Mouse (Mus musculus): ENCODE measurements around the gene Alg14.

Gene Alg14

DNA sequence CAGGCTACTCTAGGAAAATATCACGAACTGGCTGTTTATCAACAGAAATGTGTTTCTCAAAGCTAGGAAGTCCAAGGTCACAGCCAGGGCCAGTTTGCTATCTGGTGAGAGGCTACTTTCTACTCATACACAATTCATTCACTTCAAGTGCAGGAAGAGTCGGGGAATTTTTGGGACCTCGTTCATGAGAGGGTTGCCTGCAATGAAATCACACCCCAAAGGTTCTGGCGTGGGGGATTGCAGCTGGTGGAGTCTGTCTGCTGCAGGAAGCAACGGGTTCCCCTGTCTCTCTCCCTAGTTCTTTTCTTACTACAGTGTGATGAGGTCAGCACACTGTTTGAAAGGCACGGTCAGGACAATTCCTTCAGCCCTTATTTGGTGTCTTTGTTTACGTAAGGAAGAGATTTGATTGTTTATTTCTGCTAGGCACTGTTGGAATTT lies 48.8 kb downstream of the Alg14 start:
- DNase-seq, result no peak

DNA sequence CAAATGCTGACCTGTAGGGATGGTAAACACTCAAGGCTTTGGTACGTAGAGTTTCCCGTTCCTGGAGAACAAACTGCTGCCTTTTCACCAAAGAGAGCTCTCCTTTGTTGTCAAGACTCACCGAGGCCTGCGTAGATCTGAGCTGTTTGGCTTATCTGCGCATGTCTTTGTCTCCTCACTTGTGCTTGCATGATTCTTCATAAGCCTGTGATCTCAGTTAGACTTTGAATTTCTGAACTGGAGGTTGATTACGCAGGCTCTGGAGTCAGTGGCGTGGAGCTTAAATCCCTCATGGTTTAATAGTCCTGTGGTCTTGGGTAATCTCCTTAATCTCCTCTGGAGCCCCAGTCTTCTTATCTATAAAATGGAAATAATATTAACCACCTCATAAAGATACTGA lies 51.7 kb downstream of the Alg14 start:
- DNase-seq, result peak; percentile 45

DNA sequence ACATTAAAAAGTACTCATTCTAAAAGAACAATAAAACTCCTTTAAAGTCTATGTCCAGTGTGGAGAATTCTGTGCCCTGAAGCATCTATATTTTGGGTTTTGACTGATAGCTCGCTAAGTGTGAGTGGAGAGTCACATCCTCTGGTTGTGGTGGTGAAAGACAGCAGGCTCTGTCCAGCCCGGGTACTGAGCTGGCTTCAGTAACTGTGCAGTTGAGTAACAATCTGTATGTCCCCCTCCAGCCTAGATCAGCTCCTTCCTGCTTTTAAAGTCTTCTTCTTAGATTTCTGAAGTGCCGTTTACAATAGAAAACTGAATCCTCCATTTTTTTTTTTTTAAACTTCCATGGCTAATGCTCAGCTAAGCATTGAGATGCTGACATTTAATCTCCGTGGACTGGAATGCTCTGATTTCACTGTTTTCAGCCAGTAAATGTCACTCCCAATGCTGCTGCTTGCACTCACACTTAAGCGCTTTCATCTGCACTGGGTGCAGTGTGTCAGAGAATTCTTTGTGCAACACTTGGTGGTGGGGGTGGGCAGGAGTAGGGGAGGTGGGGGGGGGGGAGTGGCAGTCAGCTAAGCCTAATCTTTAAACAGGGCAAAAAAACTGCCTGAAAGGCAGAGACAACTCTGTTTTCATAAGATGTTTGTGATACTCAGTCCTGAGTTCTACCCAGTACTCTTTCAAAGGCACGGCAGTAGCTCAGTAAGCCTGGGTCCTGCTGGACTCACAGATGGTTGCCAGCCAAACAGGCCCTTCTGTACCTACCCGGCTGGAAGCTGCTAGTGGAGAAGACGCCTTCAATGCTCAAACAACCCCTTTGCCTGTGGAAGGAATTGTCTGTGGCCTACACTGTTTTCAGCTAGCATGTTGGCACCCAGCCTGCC lies 52.7 kb downstream of the Alg14 start:
- DNase-seq, result peak; percentile 40

DNA sequence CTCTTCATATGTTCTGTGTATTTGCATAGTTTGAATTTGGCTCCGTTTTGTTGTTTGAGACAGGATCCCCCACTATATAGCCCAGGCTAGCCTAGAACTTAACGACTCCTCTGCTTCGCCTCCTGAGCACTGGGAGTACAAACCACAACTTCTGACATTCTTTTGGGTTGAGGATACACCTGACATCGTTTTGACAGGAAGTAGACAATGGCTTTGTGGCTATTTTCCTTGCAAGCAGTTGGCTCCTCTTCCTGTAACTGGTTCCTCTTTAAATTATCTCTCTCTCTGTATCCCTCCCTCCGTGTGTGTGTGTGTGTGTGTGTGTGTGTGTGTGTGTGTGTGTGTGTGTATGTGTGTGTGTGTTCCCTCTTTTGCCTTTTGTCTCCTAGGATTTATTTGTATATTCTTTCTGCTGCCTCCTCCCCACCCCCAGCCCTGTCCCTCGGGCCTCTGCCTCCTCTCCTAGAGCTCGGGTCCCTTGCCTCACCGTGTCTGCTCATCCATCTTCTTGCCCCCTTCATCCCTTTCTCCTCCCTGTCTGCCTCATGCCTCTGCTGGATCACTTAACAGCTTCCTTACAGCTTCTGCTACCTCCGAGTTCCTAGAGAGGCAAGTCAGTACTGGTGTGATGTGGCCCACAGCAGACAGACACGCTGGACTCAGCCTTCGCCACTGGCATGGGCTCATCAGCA lies 53.5 kb downstream of the Alg14 start:
- peak; percentile 46 for DNase-seq

DNA sequence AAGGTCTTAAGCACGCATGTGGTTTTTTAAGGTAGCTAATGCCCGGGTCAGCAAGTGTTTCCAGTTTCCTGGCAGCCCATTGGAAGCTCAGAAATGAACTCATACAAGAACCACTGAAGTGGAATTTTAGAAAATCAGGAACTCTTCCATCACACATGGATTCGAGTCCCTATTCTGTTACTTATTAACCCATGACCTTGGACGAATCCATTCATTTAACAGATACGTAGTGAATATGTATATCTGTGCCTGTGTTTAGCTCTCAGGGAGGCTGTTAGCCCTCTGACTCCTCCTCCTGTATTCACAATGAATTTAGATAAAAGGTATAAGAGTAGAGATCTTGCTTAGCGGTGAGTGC lies 54.0 kb downstream of the Alg14 start:
- DNase-seq, result no peak

DNA sequence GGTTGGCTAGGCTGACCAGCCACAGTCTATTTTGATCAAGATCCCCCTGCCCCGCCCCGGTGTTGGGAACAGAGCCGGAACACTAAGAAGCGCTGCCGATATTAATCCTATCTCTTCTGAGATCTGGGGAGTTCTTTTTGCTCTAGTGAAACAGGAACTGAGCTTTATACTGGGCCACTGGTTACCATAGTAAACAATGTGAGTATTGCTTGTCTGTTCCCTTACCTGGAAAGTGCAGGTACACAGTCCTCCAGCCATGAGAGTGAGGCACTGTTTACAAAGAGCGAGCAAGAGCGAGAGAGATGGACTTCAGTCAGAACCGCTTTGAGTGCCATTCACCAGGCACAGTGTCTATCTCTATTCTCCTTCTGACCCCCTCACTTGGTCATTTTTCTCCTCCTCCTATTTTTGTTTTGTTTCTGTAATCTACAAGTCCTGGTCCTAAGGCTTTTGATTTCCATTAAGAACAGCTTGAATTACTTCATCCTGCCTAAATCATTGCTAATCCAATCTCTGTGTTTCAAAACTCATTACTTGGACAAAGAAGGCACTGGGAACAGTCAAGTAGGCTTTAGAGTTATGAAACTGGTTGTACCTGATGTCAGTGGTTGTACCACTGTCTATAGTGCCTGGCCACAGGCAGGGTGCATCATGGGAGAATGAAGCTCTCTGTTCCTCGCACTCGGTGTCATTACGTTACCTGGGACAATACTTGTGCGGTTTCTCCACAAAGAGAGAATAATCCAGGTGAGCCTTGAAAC lies 55.1 kb downstream of the Alg14 start:
- no peak for DNase-seq

DNA sequence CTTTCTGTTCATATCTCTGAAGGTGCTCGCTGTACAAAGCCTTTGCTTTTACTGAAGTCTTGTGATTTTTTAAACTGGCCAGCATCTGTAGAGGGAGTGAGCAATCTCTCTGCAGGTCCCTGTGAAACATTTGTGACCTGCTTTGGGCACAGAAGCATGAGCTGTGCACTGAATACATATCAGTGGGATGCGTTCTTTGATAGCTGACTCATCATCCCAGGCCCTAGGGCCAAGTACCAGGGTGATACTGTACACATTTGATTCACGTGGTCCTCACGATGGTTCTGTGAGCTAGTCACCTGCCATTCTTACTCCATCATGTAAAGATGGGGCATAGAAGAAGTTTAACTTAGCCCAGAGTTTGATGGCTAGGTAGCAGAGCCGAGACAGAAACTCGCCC lies 57.2 kb downstream of the Alg14 start:
- DNase-seq, result no peak

DNA sequence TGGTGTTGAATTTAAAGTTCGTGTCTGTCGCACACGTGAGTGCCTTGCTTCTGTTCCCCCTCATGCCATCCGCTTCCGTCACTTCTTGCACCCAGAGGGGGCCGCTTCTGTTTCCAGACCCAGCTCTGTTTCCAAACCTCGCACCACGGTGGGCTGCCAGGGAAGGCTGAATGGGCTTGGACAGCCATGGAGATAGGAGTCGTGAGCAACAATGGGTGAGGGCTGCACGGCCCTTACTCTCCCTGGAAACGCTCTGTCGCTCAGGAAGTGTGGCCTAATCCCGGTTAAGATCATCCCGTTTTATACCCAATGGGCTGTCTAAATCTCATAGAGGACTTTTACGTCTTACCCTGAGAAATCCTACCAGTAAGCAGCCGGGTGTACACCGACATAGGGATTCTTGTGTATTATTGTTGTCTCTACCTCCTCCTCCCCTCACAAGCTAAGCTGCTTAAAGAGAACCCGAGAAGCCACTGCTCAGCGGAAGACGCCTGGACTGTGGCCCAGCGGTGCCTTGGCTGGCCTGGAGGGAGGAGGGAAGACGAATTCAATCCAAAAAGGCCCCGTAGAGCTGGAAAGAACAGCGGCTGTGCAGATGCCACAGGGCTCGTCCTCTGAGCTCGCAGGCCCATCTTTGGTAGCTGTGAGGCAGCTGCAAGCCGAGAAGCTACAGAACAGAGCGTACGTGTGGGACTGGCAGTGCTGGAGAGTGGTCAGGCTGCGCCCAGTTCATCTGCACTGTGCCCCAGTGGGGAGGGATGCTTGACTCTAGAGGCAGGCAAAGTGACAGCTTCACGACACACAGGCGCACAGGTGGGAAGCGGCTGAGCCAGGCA lies 58.0 kb downstream of the Alg14 start:
- DNase-seq, result no peak

DNA sequence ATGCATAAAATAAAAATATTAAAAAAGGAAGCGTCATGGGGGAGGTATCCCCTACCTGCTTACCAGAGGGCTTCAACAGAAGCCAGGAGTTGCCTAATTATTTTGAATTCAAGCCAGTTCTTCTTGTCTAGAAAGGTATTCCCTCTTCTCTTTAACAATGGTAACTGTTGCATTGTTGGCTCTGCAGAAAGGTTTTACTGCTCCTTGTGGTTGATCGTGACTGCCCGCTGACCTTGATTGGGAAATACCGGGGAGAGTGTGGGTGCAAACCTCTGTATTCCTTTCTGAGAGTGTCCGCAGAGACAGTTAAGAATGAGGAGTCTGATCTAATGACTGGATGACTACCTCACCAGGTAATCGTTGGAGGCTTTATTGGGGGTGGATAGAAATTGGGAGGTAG lies 59.7 kb downstream of the Alg14 start:
- DNase-seq, result no peak

DNA sequence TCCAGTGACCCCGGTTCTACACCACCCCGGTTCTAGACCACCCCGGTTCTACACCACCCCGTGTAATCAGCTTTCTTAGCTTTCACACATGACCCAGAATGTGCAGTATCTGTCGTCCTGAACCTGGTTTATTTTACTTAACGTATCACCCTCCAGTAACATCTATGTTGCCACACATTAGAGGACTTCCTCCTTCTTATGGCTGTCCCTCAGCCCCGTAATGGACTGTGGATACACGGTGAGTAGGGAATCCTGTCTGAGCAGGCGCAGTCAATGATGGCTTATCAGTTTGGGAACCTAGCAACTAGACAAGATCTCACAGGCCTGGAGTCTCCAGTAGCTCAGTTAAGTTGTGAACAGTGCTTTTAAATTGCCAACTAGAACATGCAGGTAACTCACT lies 62.7 kb downstream of the Alg14 start:
- DNase-seq, result no peak

DNA sequence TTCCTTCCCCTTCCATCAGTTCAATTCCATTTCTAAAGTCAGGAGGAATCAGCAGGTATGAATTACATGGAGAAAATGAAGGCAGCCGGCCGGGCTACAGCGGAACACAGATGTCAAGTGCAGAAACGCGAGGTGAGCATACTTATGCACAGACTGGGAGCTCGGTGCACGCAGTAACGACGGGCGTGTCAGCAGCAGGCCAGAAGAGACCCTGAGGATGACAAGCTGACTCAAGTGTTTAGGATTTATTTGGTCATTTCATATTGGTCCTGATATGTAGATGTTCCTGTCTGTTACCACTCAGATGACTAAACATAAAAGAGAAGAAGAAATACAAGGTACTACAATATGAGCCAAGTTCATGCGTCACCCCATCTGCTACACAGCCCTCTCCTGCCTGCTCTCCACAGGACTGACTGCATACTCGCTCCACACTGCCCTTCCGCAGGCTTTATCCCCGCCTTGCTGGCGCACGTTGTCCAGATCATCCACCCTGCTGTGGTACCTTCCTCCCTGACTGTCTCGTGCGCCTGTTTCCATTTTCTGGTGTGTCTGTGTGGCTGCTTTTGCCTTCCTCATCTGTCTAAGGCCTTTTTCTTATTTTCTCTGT lies 63.4 kb downstream of the Alg14 start:
- no peak for DNase-seq

DNA sequence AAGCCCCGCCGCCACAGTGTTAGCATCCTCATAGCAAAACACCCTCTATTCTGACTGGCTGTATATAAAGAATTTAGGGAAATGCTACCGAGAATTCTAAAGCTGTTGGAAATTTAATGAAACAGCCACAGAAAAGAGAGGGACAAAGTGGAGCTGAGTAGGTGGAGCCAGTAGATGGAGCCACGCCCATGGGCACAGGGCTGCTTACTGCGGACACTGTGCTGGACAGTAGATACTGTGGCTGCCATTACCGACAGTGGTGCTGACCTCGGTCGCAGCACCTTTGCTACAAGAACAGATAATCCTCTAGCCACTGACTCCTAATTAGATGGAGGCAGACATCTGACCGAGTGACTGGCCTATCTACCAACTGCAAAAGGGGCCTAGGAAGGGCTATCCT lies 64.0 kb downstream of the Alg14 start:
- DNase-seq, result no peak

DNA sequence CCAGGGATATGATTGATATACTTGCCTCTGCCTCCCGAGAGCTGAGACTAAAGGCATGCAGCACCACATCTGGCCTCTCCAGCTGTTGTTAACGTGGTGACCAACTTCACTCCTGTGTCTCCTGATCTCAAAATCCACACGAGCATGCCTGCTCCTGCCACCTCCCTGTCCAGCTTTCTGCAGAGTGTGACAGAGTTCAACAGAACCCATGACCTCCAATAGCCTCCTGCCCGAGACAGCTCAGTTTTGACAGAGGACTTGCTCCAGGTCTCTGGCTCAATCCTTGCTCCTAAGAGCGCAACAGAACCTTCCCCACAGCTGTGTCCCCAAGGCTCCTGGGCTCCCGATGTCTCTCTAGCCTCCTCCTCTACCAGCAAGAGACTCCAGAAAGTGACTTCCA lies 64.5 kb downstream of the Alg14 start:
- DNase-seq, result no peak

DNA sequence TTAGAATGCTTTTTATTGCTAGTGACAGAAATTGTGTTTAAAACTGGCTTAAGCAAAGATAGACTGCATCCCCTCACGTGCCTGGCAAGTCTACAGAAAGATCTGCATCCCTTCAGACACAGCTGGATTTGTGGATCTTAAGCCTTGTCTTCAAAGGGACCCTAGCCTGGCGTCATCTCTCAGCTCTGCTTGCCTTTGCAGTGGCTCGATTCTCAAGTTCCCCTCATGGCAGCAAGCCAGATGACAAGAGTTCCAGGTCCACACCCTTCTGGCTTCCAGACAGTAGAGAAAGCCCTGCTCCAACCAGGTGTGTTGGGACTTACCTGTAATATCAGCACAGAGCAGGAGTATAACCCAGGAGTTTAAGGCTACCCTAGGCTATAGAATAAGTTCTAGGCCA lies 65.5 kb downstream of the Alg14 start:
- no peak for DNase-seq

DNA sequence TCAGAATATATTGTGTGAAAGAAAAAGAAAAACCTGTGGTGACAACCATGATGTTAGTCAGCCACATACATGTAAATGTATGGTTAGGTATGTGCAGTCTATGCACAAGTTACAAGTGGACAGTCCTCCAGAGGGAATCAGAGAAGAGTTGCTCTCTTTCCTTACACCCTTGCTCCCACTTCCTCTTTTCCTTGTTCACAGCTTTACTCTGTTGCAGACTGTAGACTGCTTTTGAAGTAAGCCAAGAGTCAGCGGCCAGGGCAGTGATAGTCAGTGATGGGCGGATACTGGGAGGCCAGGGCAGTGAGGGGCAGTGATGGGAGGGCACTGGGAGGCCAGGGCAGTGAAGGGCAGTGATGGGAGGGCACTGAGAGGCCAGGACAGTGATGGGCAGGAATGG lies 66.7 kb downstream of the Alg14 start:
- no peak for DNase-seq

DNA sequence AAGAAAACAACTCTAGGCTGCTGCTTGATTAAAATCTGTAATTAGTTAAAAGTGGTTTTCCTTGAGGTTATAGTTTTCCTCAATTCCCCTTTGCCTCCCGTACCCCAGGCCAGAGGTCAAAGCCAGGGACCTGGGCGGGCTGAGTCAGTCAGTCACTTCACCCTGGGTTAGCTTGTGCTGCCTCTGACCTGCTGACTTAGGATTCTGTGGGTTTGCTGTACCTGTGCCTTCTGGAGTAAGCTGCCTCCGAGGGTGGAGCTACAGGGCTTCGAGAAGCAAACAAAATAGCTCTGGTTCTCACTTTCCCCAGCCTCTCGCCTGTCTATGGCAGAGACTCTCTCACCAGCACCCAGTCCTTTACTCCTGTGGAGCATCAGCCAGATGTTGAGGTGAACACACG lies 67.3 kb downstream of the Alg14 start:
- no peak for DNase-seq

DNA sequence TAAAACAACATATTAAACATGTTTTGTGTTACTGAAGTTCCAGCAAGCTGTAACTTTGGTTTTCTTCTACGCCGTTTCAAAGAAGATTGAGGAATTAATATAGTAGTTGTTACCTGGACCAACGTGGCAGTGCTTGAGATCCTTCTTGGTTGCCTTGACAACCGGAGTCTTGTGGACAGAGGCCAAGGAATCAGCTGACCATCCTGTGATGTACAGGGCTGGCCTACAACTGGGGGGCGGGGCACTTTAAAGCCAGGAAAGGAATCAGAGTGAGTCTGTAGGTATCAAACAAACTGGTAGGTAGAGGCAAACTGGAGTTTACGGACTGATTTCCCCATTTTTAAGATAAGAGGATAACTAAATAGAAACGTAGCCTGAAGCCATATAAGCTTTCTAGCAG lies 67.7 kb downstream of the Alg14 start:
- no peak for DNase-seq

DNA sequence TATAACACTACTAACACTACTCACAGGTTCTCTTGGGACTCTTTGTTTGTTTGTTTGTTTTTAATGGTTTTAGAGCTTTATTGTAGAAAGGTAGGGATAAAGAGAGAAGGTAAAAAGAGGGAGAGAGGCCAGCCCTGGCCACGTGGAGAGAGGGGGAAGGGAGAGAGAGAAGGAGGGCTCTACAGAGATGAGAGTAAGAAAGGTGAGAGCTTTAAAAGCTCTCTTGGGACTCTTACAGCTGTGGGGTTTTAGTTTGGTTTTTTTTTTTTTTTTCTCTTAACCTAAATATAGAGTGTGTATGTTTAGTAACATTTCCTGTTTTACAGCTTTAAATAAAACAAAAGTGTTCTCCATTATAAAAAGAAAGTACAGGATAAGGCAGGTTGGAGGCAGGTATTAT lies 70.4 kb downstream of the Alg14 start:
- DNase-seq, result no peak

DNA sequence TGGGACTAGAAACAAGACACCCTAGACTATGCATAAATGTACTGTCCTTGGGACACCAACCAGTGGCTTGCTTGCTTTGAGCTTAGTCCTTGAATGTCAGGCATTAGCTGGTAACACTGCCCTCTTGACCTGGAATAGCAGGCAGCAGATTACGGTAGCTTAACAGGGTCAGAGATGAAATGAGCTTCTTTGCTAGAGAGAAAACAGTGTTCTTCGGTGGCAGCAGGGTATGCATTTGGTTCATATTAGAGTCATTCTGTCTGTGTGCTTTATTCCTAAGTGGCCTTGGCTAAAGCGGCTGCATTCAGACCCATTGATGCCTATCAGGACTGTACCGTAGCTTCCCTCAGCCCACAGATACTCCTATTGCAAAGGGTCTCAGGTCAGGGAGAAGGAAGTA lies 72.8 kb downstream of the Alg14 start:
- no peak for DNase-seq

DNA sequence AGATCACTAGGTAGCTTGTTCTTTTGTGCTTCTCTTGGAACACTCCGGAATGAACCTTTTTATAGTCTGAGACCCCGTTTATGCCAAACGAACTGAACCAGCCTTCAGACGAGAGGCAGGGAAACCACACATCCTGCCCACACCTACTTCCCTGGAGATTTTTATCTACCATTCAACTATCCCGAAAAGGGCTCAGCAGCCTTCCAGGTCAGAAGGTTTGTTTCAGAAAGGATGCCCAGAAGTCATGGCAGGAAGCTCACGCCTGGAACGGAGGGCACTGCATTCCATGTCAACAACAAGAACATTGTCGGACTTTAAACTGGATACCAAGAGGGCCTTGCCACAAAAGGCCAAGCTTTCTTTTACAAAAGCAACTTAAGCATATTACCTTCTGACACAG lies 73.6 kb downstream of the Alg14 start:
- no peak for DNase-seq

DNA sequence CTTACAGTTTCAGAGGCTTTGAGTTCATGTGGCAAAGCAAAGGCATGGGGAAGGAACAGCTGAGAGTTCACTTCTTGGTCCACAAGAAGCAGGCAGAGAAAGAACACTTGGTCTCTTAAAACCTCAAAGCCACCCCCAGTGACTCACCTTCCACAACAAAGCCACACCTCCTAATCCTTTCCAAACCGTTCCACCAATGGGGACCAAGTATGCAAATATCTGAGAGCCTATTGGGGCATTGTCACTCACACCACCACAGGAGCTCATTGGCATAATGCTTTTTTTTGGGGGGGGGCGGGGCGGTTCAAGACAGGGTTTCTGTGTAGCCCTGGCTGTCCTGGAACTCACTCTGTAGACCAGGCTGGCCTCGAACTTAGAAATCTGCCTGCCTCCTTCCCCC lies 77.0 kb downstream of the Alg14 start:
- no peak for DNase-seq

DNA sequence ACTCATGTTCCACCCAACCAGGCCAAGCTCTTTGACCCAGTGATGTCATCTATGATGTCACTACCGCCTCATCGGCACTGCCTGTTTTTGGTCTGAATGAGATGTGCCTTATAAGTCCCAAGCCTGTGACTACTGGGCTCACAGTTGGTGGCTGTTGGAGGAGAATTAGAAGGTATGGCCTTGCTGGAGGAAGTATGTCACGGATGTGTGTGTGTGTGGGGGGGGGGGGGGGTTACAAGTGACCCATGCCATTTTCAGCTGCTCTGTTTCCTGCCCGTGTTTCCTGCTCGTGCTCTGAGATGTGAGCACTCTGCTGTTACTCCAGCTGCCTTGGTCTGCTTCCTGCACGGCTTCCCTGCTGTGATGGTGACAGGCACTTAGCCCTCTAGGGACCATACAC lies 77.9 kb downstream of the Alg14 start:
- DNase-seq, result peak; percentile 44
